15 mouse cellular contexts compared by ENCODE assay signal in the genomic region with DNA sequence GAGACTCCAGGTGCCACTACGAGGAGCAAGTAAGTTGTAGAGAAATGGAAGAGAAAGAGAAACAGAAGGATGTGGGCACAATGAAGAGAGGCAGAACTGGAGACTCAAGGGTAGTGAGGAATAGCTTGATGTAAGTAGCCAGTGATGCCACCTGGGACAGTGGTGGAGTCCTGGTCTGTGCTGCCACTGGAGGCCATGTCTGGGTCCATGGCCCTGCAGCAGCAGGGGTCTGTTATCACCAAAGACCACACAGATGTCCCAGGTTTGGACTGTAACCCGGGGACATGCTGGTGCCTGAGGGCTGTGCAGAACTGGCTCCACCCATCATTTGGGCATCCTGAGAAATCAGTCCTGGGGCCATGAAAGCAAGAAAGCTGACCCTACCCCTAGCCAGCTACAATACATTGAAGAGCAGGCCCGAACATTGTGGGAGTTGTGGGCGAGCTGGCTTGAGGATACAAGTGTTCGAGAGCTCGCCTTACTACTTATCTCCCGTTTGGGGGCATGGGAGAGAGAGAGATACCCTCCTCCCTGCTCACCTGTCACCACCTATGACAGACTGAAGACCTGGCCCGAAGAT.
"Had no signal": no experiment of that assay in that cellular context is flagged by ENCODE, and none has a peak within 500 bp of the region (broad histone marks: within the 10 kb centered on the region; RNA-seq: fewer than 3 reads in every experiment).

No protein-coding gene starts in this region.

- H3K27me3 ChIP-seq: neural tube, embryonic 15.5 days; stomach, embryonic 15.5 days had no signal

- DNase-seq: retina, postnatal 1 day; right cerebral cortex, adult 18-20 months; right cerebral cortex, postnatal 14 days; right cerebral cortex, postnatal 25 days; right cerebral cortex, postnatal 4 days; spleen, adult 18-20 months; thymus, adult 18-20 months; thymus, adult 2 months; thymus, postnatal 14 days; thymus, postnatal 25 days; thymus, postnatal 36 days; thymus, postnatal 4 days had no signal

- H3K4me3 ChIP-seq: neural tube, embryonic 15.5 days; stomach, embryonic 15.5 days had no signal

- H3K27ac ChIP-seq: neural tube, embryonic 15.5 days; stomach, embryonic 15.5 days; stomach, postnatal 0 days had no signal

- H3K9me3 ChIP-seq: neural tube, embryonic 15.5 days; stomach, embryonic 15.5 days had no signal

- H3K4me2 ChIP-seq: neural tube, embryonic 15.5 days; stomach, embryonic 15.5 days had no signal

- H3K4me1 ChIP-seq: neural tube, embryonic 15.5 days; stomach, embryonic 15.5 days had no signal

- H3K36me3 ChIP-seq: neural tube, embryonic 15.5 days; stomach, embryonic 15.5 days had no signal

- H3K9ac ChIP-seq: neural tube, embryonic 15.5 days; stomach, embryonic 15.5 days had no signal
